In the genomic region with DNA sequence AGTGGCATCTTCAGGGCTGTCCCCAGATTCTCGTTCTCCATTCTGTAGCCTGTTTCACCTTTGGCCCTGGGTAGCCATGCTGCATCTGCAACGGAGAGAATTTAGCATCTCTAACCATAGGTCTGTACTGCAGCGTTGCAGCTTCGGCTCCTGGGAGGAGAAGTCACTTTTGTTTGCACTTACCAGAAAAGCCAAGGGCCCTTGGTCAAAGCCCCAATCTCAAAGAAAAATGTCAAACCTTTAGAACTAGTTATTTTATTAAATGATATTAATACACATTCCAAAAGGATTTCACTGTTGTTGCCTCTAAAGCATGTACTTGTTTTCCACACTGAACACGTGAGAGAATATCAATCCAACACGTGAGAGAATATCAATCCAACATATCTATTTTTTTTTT, we compare ENCODE assay signal across 8 mouse cellular contexts. TPM values are rescaled to one million over a fixed set of nuclear protein-coding genes. Genes with fewer than 3 reads are reported as not detected.
DNase-seq lines count a peak whose midpoint lies in the region; ATAC-seq lines count a peak whose summit lies in the region.

A gene (minus strand): TSS at position 101 of the 400 bp plus-strand sequence.

- no peak within 1 kb of the TSS for H3K27ac ChIP-seq in lung, embryonic 16.5 days (ENCODE audit: low read length)
- no peak within 1 kb of the TSS for H3K27ac ChIP-seq in embryonic facial prominence, embryonic 14.5 days (replicated peaks; ENCODE audit: low read depth, low read length)
- H3K27ac ChIP-seq in heart, embryonic 16.5 days (ENCODE audit: low read length): no peak within 1 kb of the TSS
- no peak within 1 kb of the TSS for H3K27ac ChIP-seq in neural tube, embryonic 12.5 days

- H3K4me2 ChIP-seq in lung, embryonic 16.5 days (ENCODE audit: low read depth, low read length): no peak within 1 kb of the TSS
- H3K4me2 ChIP-seq in embryonic facial prominence, embryonic 14.5 days (ENCODE audit: low read depth, low read length): no peak within 1 kb of the TSS
- no peak within 1 kb of the TSS for H3K4me2 ChIP-seq in heart, embryonic 16.5 days (ENCODE audit: low read depth, low read length)
- no peak within 1 kb of the TSS for H3K4me2 ChIP-seq in neural tube, embryonic 12.5 days (replicated peaks)

- no peak within 1 kb of the TSS for H3K4me3 ChIP-seq in lung, embryonic 16.5 days (ENCODE audit: low read length)
- H3K4me3 ChIP-seq in embryonic facial prominence, embryonic 14.5 days (ENCODE audit: low read depth, low read length): no peak within 1 kb of the TSS
- H3K4me3 ChIP-seq in heart, embryonic 16.5 days (ENCODE audit: low read length): no peak within 1 kb of the TSS
- no peak within 1 kb of the TSS for H3K4me3 ChIP-seq in neural tube, embryonic 12.5 days

- H3K4me1 ChIP-seq in lung, embryonic 16.5 days (replicated peaks; ENCODE audit: control insufficient read depth, insufficient read depth, low read length): peaks cover 4% of the 10 kb centered on the region
- no peaks in the 10 kb centered on the region for H3K4me1 ChIP-seq in embryonic facial prominence, embryonic 14.5 days (ENCODE audit: control insufficient read depth, insufficient read depth, low read length)
- H3K4me1 ChIP-seq in heart, embryonic 16.5 days (ENCODE audit: control insufficient read depth, insufficient read depth, low read length): no peaks in the 10 kb centered on the region
- 0 out of 2 replicates have a peak, but pooled peaks cover 3% of the 10 kb centered on the region for H3K4me1 ChIP-seq in neural tube, embryonic 12.5 days

- peaks cover 12% of the 10 kb centered on the region for H3K36me3 ChIP-seq in lung, embryonic 16.5 days (ENCODE audit: control insufficient read depth, insufficient read depth, low read length)
- H3K36me3 ChIP-seq in embryonic facial prominence, embryonic 14.5 days (ENCODE audit: control insufficient read depth, insufficient read depth, low read length): peaks cover 32% of the 10 kb centered on the region
- peaks cover 13% of the 10 kb centered on the region for H3K36me3 ChIP-seq in heart, embryonic 16.5 days (ENCODE audit: control insufficient read depth, insufficient read depth)
- peaks cover 26% of the 10 kb centered on the region for H3K36me3 ChIP-seq in neural tube, embryonic 12.5 days

- DNase-seq in lung, postnatal 36 days: no peak
- DNase-seq in embryonic facial prominence, embryonic 14.5 days (ENCODE audit: low spot score): no peak
- DNase-seq in left cerebral cortex, postnatal 36 days (ENCODE audit: low spot score in 2 of 2): no peak
- no peak for DNase-seq in cerebellum, postnatal 36 days

- intact Hi-C loops in left cerebral cortex, postnatal 36 days (cut with DNase I): loop anchor here (10.0 kb wide), 1 partner anchor 245 kb away; no protein-coding TSS in a partner anchor

- H3K9ac ChIP-seq in lung, embryonic 16.5 days (ENCODE audit: low read length): no peak within 1 kb of the TSS
- H3K9ac ChIP-seq in embryonic facial prominence, embryonic 14.5 days (ENCODE audit: low read depth, low read length): no peak within 1 kb of the TSS
- no peak within 1 kb of the TSS for H3K9ac ChIP-seq in heart, embryonic 16.5 days (ENCODE audit: low read length)
- H3K9ac ChIP-seq in neural tube, embryonic 12.5 days: no peak within 1 kb of the TSS

- WGBS in lung, embryonic 16.5 days: 80% methylated on average over 6 of the region's 6 CpGs
- WGBS in embryonic facial prominence, embryonic 14.5 days: 91% methylated on average over 6 of the region's 6 CpGs
- WGBS in heart, embryonic 16.5 days: 79% methylated on average over 6 of the region's 6 CpGs
- 90% methylated on average over 6 of the region's 6 CpGs for WGBS in neural tube, embryonic 12.5 days

- ATAC-seq in lung, embryonic 16.5 days (ENCODE audit: low read depth): no peak
- ATAC-seq in embryonic facial prominence, embryonic 14.5 days (ENCODE audit: low read depth): no peak
- no peak for ATAC-seq in heart, embryonic 16.5 days (replicated peaks; ENCODE audit: extremely low read depth, insufficient read depth, low FRiP score)
- ATAC-seq in neural tube, embryonic 12.5 days (ENCODE audit: low FRiP score, low read depth): no peak
- no peak for ATAC-seq in cerebellum, adult (ENCODE audit: insufficient number of reproducible peaks, low FRiP score, low TSS enrichment)

- no peaks in the 10 kb centered on the region for H3K27me3 ChIP-seq in lung, embryonic 16.5 days (ENCODE audit: control insufficient read depth, insufficient read depth, low read depth, low read length)
- H3K27me3 ChIP-seq in embryonic facial prominence, embryonic 14.5 days (replicated peaks; ENCODE audit: control insufficient read depth, insufficient read depth, low read length): no peaks in the 10 kb centered on the region
- no peaks in the 10 kb centered on the region for H3K27me3 ChIP-seq in heart, embryonic 16.5 days (ENCODE audit: control insufficient read depth, insufficient read depth, low read length)
- no peaks in the 10 kb centered on the region for H3K27me3 ChIP-seq in neural tube, embryonic 12.5 days (replicated peaks)

- H3K9me3 ChIP-seq in lung, embryonic 16.5 days (ENCODE audit: control insufficient read depth, low read length): no peaks in the 10 kb centered on the region
- no peaks in the 10 kb centered on the region for H3K9me3 ChIP-seq in embryonic facial prominence, embryonic 14.5 days (ENCODE audit: control insufficient read depth, low read length)
- H3K9me3 ChIP-seq in heart, embryonic 16.5 days (replicated peaks; ENCODE audit: control insufficient read depth, low read length): no peaks in the 10 kb centered on the region
- H3K9me3 ChIP-seq in neural tube, embryonic 12.5 days: no peaks in the 10 kb centered on the region

RNA-seq across cellular contexts. Expression of the gene that starts here (rescaled TPM):
- polyA plus RNA-seq in lung, embryonic 16.5 days (2015; fragmentation: Nextera tagmentation; extraction: Ambion mirVana): 42.5 and 44.2 TPM in 2 replicates
- 40.1 and 44.5 TPM in 2 replicates for polyA plus RNA-seq in embryonic facial prominence, embryonic 14.5 days (2014; fragmentation: Nextera tagmentation; extraction: Ambion mirVana)
- 41.3 and 43.3 TPM in 2 replicates for polyA plus RNA-seq in heart, embryonic 16.5 days (2015; fragmentation: Nextera tagmentation; extraction: Ambion mirVana)
- 10 to 100 TPM; 33.9 to 44.6 TPM for total RNA-seq in left cerebral cortex, postnatal 36 days (2021)
- polyA plus RNA-seq in neural tube, embryonic 12.5 days (2016; fragmentation: Nextera tagmentation; extraction: Ambion mirVana): 43.6 and 47.4 TPM in 2 replicates
